Mouse (Mus musculus) liver, embryonic 14.5 days (tissue): Measurements from ENCODE around the gene Cux1. TPM values are rescaled to one million over a fixed set of nuclear protein-coding genes. Genes with fewer than 3 reads are reported as not detected.

Experiments
- ATAC-seq: fragments of 200-750 bp; cut with Nextera tagmentation; 2 replicates; pipeline ENCODE4 v1.8.0; 2017; ENCODE audit warnings: moderate number of reproducible peaks, mild to moderate bottlenecking, moderate library complexity; ENCODE audit not compliant: insufficient read depth
- DNase-seq, 3 experiments: peaks; one replicate each; pipeline ENCODE4 v3.0.0-alpha.2; 2012 to 2013; ENCODE audit warnings: low read depth in 3 of 3, low spot score in 3 of 3
- H3K27ac ChIP-seq: fragments of 300-500 bp; sonication (generic); 2 replicates; pipeline ENCODE4 v1.5.1; 2014; ENCODE audit warnings: moderate library complexity, mild to moderate bottlenecking, control low read depth, inconsistent platforms
- H3K27me3 ChIP-seq: fragments of 300-500 bp; sonication (generic); 2 replicates; pipeline ENCODE4 v1.6.1; 2014; ENCODE audit warnings: mild to moderate bottlenecking, low read length, moderate library complexity; ENCODE audit not compliant: control insufficient read depth, insufficient read depth
- H3K36me3 ChIP-seq: fragments of 300-500 bp; sonication (generic); replicated peaks from 2 replicates; pipeline ENCODE4 v1.6.1; 2014; ENCODE audit warnings: low read depth; ENCODE audit not compliant: control insufficient read depth, insufficient read depth
- H3K4me1 ChIP-seq, 2 experiments: fragments of 200-500 bp in 1 of 2; fragments of 300-500 bp in 1 of 2; sonication (generic) in 1 of 2; replicated peaks; 2 replicates each; pipeline ENCODE4 v1.6.1; 2012 to 2014; ENCODE audit warnings: antibody characterized with exemption in 1 of 2, inconsistent platforms in 1 of 2, low read length in 1 of 2; ENCODE audit not compliant: control insufficient read depth in 2 of 2, insufficient read depth in 2 of 2
- H3K4me2 ChIP-seq: fragments of 300-500 bp; sonication (generic); 2 replicates; pipeline ENCODE4 v1.6.1; 2014; ENCODE audit warnings: low read depth, mild to moderate bottlenecking, control low read depth, moderate library complexity
- H3K4me3 ChIP-seq, 2 experiments: fragments of 200-500 bp in 1 of 2; fragments of 300-500 bp in 1 of 2; sonication (generic) in 1 of 2; 2 replicates each; pipeline ENCODE4 v1.5.1; 2012 to 2014; ENCODE audit warnings: low read depth in 2 of 2, low read length in 2 of 2, mild to moderate bottlenecking in 2 of 2, control low read depth in 1 of 2, inconsistent platforms in 1 of 2, moderate library complexity in 1 of 2; ENCODE audit not compliant: insufficient read depth in 1 of 2
- H3K9ac ChIP-seq: fragments of 300-500 bp; sonication (generic); replicated peaks from 2 replicates; pipeline ENCODE4 v1.6.1; 2014; ENCODE audit warnings: mild to moderate bottlenecking, control low read depth, moderate library complexity
- H3K9me3 ChIP-seq: fragments of 300-500 bp; sonication (generic); 2 replicates; pipeline ENCODE4 v1.6.1; 2016; ENCODE audit warnings: low read length, mixed read lengths; ENCODE audit not compliant: control insufficient read depth
- CTCF ChIP-seq: IDR thresholded peaks from 2 replicates; pipeline ENCODE4 v1.5.1; 2016; ENCODE audit warnings: antibody characterized with exemption, low read depth, control low read depth
- EP300 ChIP-seq: IDR thresholded peaks from 2 replicates; pipeline ENCODE4 v1.6.1; 2016; ENCODE audit warnings: antibody characterized with exemption, low read depth
- WGBS: fragments of 180-500 bp; shearing (Covaris S2); extraction: QIAGEN DNeasy Blood & Tissue Kit; methylation state at CpG from one replicate; pipeline ENCODE4 v1.1.7; 2014; ENCODE audit not compliant: insufficient replicate concordance; 5-methylcytosine and 5-hydroxymethylcytosine counted together
- polyA plus RNA-seq, 2 experiments: library from polyadenylated mRNA; depleted of rRNA in 1 of 2; stranded (reverse) in 1 of 2; unstranded in 1 of 2; fragments of >200 nt; fragmentation: Nextera tagmentation in 1 of 2; extraction: Ambion mirVana in 1 of 2; gene quantifications; 2 replicates each; pipeline versions ENCODE4 v1.2.1 to v1.2.3; 2012 to 2014

The Cux1 gene
- polyA plus RNA-seq, 2 experiments: 9.0 to 12.4 TPM

DNA sequence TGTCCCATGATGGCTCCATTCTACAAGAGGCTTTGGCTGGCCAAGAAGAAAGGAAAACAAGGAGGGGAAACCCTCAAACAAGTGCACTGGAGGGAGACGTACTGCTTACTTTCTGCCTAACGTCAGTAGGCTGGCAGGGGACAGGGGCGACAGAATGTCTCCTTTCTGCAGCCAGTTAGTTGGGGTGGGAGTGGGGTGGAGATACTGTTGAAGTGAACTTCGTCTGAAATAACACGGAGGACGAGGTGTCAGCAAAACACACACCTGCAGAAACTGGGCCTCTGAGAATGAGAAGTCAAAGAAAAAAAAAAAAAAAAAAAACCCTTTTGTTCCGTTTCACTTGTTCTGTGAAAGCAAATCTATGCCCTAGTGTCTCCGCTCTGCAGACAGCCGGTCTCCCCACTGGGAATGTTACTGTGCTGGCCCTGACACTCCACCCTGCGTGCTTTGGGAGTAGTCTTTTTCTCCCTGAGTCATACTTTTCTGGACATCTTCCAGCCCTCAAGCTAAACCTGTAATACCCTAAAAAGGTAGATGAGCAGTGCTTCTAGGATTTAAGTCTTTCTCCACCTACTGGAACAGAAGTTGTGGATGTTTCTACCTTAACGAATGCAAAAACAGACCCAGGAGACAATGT is 101.4 kb downstream of the Cux1 start:
- 64% methylated on average over 11 of the region's 11 CpGs for WGBS
- ATAC-seq: no peak
- Histone ChIP-seq H3K4me2 (no peak overlapping the region), H3K4me1 (peaks cover 0 to 26% of the 10 kb centered on the region in 2 experiments; a peak in 2 of 4 replicates), H3K27ac (no peak overlapping the region), H3K27me3 (no peaks in the 10 kb centered on the region), H3K9me3 (no peaks in the 10 kb centered on the region), H3K4me3 (no peak overlapping the region), H3K9ac (no peak overlapping the region), H3K36me3 (no peaks in the 10 kb centered on the region)
- no peak for TF ChIP-seq EP300
- TF ChIP-seq CTCF: no peak
- no peak for DNase-seq

DNA sequence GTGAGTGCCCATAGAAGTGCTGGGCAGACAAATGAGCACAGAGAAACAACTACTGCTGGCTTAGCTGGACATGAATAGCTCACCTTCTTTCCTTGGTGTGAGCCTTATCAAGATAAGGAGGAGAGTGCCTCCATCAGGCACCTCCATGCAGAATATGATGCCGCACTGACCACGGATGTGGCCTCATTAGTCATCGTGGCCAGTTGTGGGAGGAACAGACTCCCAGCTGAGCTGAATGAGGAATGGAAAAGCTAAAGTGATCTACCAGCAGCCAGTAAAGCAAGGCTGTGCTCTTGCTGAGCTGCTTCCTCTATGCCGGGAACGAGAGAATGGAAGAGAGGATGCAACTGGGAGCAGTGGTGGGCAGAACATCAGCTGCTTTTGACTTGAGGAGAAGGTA is 101.9 kb downstream of the Cux1 start:
- WGBS: 50% methylated on average over 5 of the region's 5 CpGs
- no peaks in the 10 kb centered on the region for H3K27me3 ChIP-seq
- no peaks in the 10 kb centered on the region for H3K9me3 ChIP-seq
- H3K4me1 ChIP-seq: peaks cover 0 to 26% of the 10 kb centered on the region in 2 experiments; a peak in 2 of 4 replicates
- H3K9ac ChIP-seq: no peak overlapping the region
- no peak for TF ChIP-seq EP300
- TF ChIP-seq CTCF: no peak
- no peak overlapping the region for H3K4me2 ChIP-seq
- no peaks in the 10 kb centered on the region for H3K36me3 ChIP-seq
- no peak for DNase-seq
- no peak for ATAC-seq
- no peak overlapping the region for H3K4me3 ChIP-seq
- no peak overlapping the region for H3K27ac ChIP-seq

DNA sequence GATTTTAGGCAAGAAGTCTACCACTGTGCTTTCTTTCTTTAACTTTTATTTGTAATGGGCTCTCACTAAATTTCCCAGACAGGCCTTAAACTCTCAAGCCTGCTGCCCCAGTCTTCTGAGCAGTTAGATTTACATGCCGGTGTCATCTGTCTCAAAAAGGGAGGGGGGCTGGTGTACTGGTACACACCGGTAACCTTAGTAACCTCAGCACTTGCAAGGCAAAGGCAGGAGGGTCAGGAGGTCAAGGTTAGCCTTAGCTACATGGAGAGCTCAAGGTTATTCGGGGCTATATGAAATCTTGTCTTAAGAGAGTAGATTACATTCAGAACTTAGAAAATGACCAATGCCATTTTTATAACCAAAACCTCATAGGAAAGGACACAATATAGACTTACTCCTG is 102.4 kb downstream of the Cux1 start:
- H3K4me3 ChIP-seq: no peak overlapping the region
- no peak for TF ChIP-seq CTCF
- TF ChIP-seq EP300: no peak
- H3K9me3 ChIP-seq: no peaks in the 10 kb centered on the region
- no peaks in the 10 kb centered on the region for H3K27me3 ChIP-seq
- 60% methylated on average over 3 of the region's 3 CpGs for WGBS
- peaks cover 0 to 26% of the 10 kb centered on the region in 2 experiments; a peak in 2 of 4 replicates for H3K4me1 ChIP-seq
- ATAC-seq (no peak), DNase-seq (no peak)
- no peak overlapping the region for H3K9ac ChIP-seq
- H3K27ac ChIP-seq: no peak overlapping the region
- no peaks in the 10 kb centered on the region for H3K36me3 ChIP-seq
- no peak overlapping the region for H3K4me2 ChIP-seq

DNA sequence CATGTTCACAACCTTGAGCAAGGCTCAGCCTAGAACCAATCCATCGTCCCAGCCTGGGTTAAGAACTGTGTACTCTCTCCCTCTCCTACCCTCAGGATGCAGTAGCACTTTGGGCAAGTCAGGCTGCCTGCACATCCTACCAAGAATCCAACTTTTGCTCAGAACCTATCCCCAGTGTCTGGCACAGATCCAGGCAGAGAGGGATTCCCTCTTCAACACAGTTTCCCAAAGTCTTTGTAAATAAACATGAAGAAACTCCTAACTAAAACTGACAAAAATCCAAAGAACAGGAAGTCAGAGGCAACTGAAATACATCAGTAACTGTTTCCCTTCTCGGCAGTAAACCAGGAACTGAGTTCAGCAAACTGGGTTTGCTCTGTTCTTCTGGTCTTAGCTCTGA is 103.2 kb downstream of the Cux1 start:
- no peak overlapping the region for H3K9ac ChIP-seq
- H3K36me3 ChIP-seq: no peaks in the 10 kb centered on the region
- no peaks in the 10 kb centered on the region for H3K9me3 ChIP-seq
- no peak for TF ChIP-seq EP300
- TF ChIP-seq CTCF: no peak
- H3K4me2 ChIP-seq: no peak overlapping the region
- no peaks in the 10 kb centered on the region for H3K27me3 ChIP-seq
- WGBS: 35% methylated on average over 2 of the region's 2 CpGs
- H3K27ac ChIP-seq: no peak overlapping the region
- ATAC-seq: no peak
- peaks cover 0 to 26% of the 10 kb centered on the region in 2 experiments; a peak in 2 of 4 replicates for H3K4me1 ChIP-seq
- no peak for DNase-seq
- no peak overlapping the region for H3K4me3 ChIP-seq

DNA sequence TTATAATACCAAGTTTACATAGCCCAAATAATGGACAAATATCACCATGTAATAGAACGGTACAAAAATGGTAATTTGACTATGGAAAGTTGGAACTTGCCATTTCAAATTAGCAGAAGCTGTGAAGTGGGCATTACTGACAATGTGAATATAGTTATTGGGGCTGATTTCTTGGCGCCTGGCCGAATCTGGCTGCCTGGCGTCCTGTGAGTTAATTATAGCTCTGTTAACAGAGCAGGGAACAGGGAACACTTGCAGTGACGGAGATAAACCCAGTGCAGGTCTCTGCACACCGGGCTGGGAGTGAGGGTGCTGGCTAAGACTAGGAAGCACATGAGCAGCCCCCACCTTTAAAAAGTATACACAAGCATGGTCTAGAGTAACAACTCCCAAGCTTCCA is 104.7 kb downstream of the Cux1 start:
- DNase-seq: no peak
- TF ChIP-seq CTCF (no peak), EP300 (no peak)

More for the DNA sequence above, 104.7 kb downstream of the Cux1 start:
- no peak for ATAC-seq
- Histone ChIP-seq H3K4me2 (no peak overlapping the region), H3K36me3 (no peaks in the 10 kb centered on the region), H3K4me1 (peaks cover 0 to 22% of the 10 kb centered on the region in 2 experiments; a peak in 2 of 4 replicates), H3K9ac (no peak overlapping the region), H3K9me3 (no peaks in the 10 kb centered on the region), H3K27ac (no peak overlapping the region), H3K27me3 (no peaks in the 10 kb centered on the region), H3K4me3 (no peak overlapping the region)
- 50% methylated on average over 6 of the region's 6 CpGs for WGBS
